Mouse (Mus musculus) cerebellum, adult 11-12 months (tissue): ENCODE results near the gene Cnga2.
"Not testable (repeated sequence)": the region's sequence is repeated elsewhere in the genome, so short reads cannot be mapped to it uniquely, and the experiment has no call there.

Experiments used
- DNase-seq: peaks from one replicate; pipeline ENCODE4 v3.0.0; 2022

Cnga2 gene

DNA sequence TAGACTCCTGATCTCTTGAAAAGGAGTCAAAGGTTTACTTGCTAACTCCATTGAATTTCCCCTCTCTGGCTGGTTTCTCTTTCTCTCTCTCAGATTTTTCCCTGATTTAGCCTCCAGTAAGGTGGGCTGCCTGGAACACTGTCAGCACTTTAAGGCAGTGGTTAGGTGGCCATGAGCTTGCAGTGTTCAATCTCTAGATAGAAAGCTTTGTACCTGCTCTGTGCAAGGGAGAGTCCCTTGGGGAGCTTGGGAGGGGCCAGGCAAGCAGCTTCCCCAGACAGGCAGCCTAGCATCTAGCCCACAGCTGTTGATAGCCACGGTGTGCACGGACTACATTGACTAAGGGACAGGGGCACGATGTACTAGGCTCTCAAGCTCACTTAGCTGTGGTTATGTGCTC, at the start of gene Cnga2:
Gene Cnga2 (plus strand): TSS at position 301 of the 400 bp plus-strand sequence.
- DNase-seq = no peak

DNA sequence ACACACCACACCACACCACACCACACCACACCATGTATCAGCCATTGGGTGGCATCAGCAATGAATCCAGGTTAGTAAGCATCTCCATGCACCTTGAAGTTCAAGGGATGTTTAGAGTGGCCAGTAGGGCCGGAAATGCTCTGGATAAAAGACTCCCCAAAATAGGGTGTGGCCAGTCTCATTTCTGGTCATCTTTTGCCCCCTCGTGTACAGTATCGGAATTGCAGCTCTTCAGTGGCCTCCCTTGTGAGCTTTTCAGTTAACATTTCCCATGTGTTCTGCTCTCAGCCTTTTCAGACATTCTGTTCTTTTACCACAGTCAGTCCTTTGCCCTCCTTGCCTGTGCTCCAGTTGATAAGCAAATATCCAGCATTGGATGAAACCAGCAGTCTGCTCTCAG, 45.0 kb upstream of the Cnga2 start:
- no peak for DNase-seq

- DNase-seq = no peak
Observed at GRCm38 (mm10) chrX:71958366-71958765, 33.3 kb upstream of the Cnga2 start.

GRCm38 (mm10) chrX:71962073-71963051, 29.3 kb upstream of the Cnga2 start, which contains the start of gene Prrg3:
Gene Prrg3 (plus strand): TSS chrX:71962624.
- DNase-seq = peak; percentile 38

DNA sequence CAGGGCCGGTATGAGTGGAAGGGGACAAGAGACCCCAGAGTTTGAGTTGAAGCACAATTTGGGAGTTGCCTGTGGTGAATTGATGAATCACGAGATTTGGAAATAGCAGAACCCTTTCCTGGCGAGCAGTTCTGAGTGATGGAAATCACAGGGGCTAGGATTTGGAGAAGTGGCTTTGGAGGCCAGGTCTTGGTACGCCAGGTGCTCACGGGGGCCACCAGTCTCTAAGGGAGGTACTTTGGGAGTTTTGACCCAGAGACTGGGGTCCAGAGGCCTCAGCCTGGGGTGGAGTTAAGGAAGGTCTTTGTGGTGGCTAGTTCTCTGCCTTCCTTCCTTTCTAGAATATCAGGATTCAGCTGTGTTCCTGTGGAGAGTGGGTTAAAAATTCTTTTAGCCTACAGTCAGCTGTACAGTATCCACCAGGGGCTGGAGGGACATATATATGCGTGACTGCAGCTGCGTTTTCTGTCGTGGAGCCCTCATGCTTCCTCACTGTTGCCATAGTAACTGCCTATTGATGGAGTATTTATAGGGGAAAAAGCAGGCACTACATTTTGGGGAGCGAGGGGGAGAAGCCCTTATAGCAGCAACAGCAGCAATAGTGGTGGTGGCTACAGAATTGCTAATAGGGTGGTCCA, 28.3 kb upstream of the Cnga2 start:
- no peak for DNase-seq

DNA sequence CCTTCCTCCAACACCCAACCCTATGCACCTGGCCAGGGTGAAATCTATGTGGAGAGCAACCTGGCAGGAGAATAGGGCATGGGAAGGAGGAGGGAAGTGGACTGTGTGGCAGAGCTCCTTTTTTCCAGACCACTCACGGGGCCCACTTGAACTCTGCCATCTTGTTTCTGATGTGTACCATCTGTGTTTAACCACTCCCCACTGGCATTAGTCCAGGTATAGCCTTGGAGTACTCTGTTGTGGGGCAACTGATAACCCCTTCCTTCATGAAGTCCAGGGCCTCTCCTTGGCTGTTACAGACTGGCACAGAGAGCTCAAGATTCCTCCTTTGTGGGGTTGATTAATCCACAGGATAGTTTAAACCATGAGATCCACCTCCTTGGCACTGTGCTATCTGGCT, 23.4 kb upstream of the Cnga2 start:
- no peak for DNase-seq

DNA sequence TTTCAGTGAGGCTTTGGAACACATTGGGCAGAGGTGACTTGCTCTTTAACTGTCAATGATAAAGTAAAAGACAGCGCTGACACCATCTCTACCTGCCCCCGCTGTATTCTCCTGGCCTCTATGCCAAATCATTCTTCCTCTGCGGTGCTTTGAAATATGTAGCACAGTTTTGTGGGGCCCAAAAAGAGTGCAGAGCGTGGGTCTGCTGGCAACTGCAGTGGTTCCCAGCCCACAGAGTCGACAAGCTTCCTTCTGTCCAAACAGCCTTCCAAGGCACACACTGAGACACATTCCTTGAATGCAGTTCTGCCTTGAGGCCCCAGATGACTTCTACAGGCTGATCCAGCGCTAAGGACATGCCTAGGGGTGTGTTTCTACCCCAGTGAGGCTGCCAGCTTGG, 22.8 kb upstream of the Cnga2 start:
- DNase-seq = no peak

DNA sequence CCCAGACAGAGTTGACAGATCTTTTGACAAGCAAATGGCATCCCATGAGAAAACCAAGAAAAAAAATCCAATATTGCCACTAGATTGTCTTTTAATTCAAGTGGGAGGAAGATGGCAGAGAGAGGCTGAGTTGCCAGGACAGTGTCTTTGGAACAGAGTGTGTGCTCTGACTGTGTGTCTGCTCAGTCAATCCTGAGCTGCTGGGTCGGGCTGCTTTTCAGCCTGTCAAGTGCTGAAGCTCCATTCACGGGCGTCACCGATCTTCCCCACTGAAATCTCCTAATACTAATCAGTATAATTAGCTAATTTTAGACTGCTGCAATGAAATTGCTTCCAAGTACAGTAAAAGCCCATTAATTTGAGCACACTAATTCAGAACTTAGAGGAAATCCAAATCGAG, 20.3 kb upstream of the Cnga2 start:
- no peak for DNase-seq

GRCm38 (mm10) chrX:71972686-71973085, 19.0 kb upstream of the Cnga2 start, which contains the start of gene Fate1:
Gene Fate1 (plus strand): TSS chrX:71972986.
- DNase-seq = no peak

DNA sequence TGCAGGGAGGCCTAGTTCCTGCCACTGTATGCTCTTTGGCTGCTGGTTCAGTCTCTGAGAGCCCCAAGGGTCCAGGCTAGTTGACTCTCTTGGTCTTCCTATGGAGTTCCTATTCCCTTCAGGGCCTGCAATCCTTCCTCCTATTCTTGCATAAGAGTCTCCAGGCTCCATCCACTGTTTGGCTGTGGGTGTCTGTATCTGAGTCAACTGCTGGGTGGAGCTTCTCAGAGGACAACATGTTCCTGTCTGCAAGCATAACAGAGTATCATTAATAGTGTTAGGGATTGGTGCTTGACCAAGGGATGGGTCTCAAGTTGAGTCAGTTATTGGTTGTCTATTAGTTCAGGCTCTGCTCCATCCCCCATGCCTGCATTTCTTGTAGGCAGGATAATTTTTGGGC, 14.0 kb upstream of the Cnga2 start:
- DNase-seq = not testable (repeated sequence)

DNA sequence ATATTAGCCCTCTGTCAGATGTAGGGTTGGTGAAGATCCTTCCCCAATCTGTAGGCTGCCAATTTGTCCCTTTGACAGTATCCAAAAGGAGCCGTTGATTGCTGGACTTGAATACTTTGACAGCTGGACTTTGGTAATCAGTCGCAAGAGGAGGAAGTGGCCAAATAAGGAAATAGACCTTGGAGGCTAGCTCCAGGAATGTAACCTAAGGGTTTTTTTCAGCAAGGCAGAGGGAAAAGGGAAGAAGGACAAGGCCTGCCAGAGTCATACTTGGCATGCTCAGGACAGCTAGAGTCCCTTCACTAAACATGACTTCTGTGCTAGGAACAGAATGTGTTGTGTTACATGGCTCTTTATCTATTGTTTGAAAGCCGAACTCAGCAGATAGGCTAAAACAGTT, 11.2 kb upstream of the Cnga2 start:
- DNase-seq = no peak

GRCm38 (mm10) chrX:71981322-71981721, 10.3 kb upstream of the Cnga2 start:
- no peak for DNase-seq

GRCm38 (mm10) chrX:71983205-71983604, 8.4 kb upstream of the Cnga2 start:
- DNase-seq = no peak

GRCm38 (mm10) chrX:71983775-71984174, 7.9 kb upstream of the Cnga2 start:
- DNase-seq = no peak

- DNase-seq = no peak
Observed at GRCm38 (mm10) chrX:71995972-71996371, 4.3 kb downstream of the Cnga2 start.

- no peak for DNase-seq
Observed at GRCm38 (mm10) chrX:72009930-72010329, 18.3 kb downstream of the Cnga2 start.

DNA sequence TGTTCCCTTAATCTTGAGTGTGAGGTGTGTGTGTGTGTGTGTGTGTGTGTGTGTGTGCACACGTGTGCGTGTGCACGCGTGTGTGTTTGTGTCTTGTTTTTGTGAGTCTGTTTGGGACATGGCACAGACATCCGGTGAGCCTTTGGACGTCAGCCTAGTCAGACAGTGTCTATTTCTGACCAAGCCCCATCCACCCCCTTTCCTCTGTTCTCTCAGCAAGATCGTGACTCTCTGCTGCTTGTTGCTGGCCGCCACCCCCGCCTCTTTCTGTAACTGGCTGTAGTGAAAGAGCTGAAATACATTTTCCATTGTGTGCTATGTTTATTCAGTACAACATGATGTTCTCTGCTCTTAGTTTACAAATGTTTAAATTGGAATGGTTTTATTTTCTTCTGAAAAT, 20.6 kb downstream of the Cnga2 start:
- no peak for DNase-seq

DNA sequence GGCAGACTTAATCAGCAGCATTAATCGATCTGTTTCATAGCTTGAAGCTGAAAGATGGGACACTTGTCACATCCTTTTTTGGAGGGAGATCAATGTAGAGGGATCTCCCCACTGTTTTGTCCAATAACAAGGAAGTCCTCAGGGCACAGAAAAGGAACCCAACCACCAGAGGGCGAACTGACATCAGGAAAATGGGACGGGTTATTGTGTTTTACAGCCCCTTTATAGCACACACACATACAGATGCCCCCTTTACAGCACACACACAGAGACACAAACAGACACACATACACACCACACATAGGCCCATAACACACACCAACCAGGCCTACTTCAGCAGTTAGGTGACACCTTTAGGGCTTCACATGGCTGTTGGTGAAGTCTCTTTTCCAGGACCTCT, 21.2 kb downstream of the Cnga2 start:
- DNase-seq = no peak

DNA sequence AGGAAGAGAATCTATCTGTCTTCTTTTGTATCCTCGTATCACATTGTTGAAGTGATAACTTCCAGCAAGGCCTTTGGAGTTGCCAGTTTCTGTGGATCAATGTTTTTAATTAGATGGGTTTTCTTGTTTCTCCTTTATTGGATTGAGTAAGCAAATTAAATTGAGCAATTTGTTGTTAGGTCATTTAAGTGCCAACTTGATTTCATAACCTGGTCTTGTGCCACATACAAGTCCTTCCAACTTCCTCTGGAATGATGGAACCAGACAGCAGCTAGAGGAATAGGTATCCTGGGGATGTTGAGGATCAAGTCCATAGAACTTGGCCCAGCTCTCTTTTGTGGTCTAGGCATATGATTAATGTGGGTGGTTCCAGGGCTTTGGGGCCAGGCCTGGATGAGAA, 30.6 kb downstream of the Cnga2 start:
- no peak for DNase-seq

DNA sequence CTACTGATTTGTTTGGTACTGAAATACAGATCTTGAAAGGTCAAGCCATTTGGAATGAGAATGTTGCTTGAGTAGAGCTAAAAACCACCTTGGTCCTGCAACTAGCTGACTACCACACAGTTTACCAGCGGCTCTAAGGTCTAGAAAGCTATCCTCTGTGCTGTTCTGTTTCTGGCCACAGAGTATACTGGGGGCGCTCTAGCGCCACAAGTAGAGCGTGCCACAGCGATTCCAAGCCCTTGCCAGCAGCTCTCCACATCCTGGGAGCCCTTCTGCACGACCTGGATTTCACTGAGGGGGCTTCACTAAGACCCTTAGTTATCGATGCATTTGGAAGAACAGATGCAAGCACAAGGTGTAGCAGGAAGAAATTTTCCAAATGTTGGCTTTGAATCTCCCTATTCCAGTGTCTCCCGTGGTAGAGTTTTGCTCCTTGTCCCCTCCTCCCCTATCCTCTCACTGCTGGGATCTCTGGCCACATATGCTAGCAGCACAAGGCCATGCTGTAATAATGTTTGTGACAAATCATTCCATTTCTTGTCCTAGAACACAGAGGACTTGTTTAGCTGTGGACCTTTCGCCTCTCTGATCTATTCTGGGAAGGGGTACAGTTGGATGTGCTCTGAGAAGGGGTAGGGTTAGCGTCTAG, 31.2 kb downstream of the Cnga2 start:
- no peak for DNase-seq

- DNase-seq = no peak
Observed at GRCm38 (mm10) chrX:72023542-72023941, 31.9 kb downstream of the Cnga2 start.

DNA sequence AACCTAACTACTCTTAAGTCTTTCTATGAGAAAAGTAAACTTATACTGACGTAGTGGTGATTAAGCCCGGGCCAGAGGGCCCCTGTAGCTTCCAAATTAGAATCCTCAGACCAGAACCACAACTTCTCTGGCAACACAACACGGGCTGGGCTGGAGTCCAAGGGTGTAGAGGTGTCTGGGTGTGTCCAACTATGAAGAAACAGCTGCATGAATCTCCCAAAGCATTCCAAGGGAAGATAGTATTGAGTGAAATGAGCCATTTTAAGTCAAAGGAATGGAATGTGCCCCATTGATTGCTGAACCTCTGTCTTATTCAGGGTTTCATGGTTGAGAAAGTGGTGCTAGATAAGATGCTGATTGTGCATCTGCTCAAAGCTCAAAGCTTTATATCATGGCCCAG, 52.4 kb downstream of the Cnga2 start:
- DNase-seq = no peak

GRCm38 (mm10) chrX:72047918-72048317, 56.3 kb downstream of the Cnga2 start:
- no peak for DNase-seq
